Mouse (Mus musculus): ENCODE data around the gene Cul1.
"Not testable (repeated sequence)": the region's sequence is repeated elsewhere in the genome, so short reads cannot be mapped to it uniquely, and the experiment has no call there.

Gene Cul1

GRCm38 (mm10) chr6:47453098-47453497 lies at the start of gene Cul1:
Gene Cul1 (plus strand): TSS chr6:47453398.
- no peak for DNase-seq

- DNase-seq, result peak; percentile 5
These were observed 48.5 kb upstream of the Cul1 start for GRCm38 (mm10) chr6:47404419-47405382.

- no peak for DNase-seq
These were observed 40.2 kb upstream of the Cul1 start for GRCm38 (mm10) chr6:47412886-47413606.

- DNase-seq, result no peak
These were observed 39.5 kb upstream of the Cul1 start for GRCm38 (mm10) chr6:47413656-47414055.

GRCm38 (mm10) chr6:47418691-47419090 lies 34.5 kb upstream of the Cul1 start:
- DNase-seq, result no peak

GRCm38 (mm10) chr6:47420156-47420555 lies 33.0 kb upstream of the Cul1 start:
- DNase-seq, result no peak

- no peak for DNase-seq
These were observed 32.0 kb upstream of the Cul1 start for GRCm38 (mm10) chr6:47421221-47421620.

- DNase-seq, result no peak
These were observed 27.1 kb upstream of the Cul1 start for GRCm38 (mm10) chr6:47426136-47426535.

- DNase-seq, result not testable (repeated sequence)
These were observed 26.6 kb upstream of the Cul1 start for GRCm38 (mm10) chr6:47426556-47426955.

GRCm38 (mm10) chr6:47432795-47433194 lies 20.4 kb upstream of the Cul1 start:
- DNase-seq, result not testable (repeated sequence)

- no peak for DNase-seq
These were observed 13.1 kb upstream of the Cul1 start for GRCm38 (mm10) chr6:47440080-47440479.

GRCm38 (mm10) chr6:47447658-47448057 lies 5.5 kb upstream of the Cul1 start:
- no peak for DNase-seq

GRCm38 (mm10) chr6:47453522-47454130 lies 428 bp downstream of the Cul1 start:
- DNase-seq, result no peak

- peak; percentile 85 for DNase-seq
These were observed 955 bp downstream of the Cul1 start for GRCm38 (mm10) chr6:47454131-47454574.

- DNase-seq, result peak; percentile 76
These were observed 1.7 kb downstream of the Cul1 start for GRCm38 (mm10) chr6:47454575-47455571.

GRCm38 (mm10) chr6:47455843-47456242 lies 2.6 kb downstream of the Cul1 start:
- DNase-seq, result no peak

GRCm38 (mm10) chr6:47456853-47457252 lies 3.7 kb downstream of the Cul1 start:
- no peak for DNase-seq

- no peak for DNase-seq
These were observed 12.2 kb downstream of the Cul1 start for GRCm38 (mm10) chr6:47465400-47465799.

GRCm38 (mm10) chr6:47466488-47466887 lies 13.3 kb downstream of the Cul1 start:
- DNase-seq, result no peak

- DNase-seq, result no peak
These were observed 13.9 kb downstream of the Cul1 start for GRCm38 (mm10) chr6:47467058-47467457.

- no peak for DNase-seq
These were observed 16.6 kb downstream of the Cul1 start for GRCm38 (mm10) chr6:47469760-47470159.

- DNase-seq, result no peak
These were observed 19.2 kb downstream of the Cul1 start for GRCm38 (mm10) chr6:47472444-47472843.

All from kidney, adult 18-20 months (tissue).